Mouse (Mus musculus) kidney, adult 2 months (tissue): ENCODE data around the gene Dazap2. TPM values are rescaled to one million over a fixed set of nuclear protein-coding genes. Genes with fewer than 3 reads are reported as not detected.

Experiments
- DNase-seq: peaks from one replicate; pipeline ENCODE4 v3.0.0; 2021
- H3K27ac ChIP-seq: fragments of 200-500 bp; 2 replicates; pipeline ENCODE4 v1.5.1; 2012; ENCODE audit warnings: low read depth, low read length, control low read depth, inconsistent platforms; ENCODE audit not compliant: insufficient read depth
- H3K27me3 ChIP-seq: fragments of 200-500 bp; replicated peaks from 2 replicates; pipeline ENCODE4 v1.6.1; 2012; ENCODE audit warnings: mild to moderate bottlenecking, moderate library complexity, low read length, inconsistent platforms; ENCODE audit not compliant: control insufficient read depth, insufficient read depth
- H3K36me3 ChIP-seq: fragments of 200-500 bp; 2 replicates; pipeline ENCODE4 v1.6.1; 2012; ENCODE audit warnings: mild to moderate bottlenecking, moderate library complexity, low read length, inconsistent platforms; ENCODE audit not compliant: control insufficient read depth, insufficient read depth
- H3K4me1 ChIP-seq: fragments of 200-500 bp; 2 replicates; pipeline ENCODE4 v1.6.1; 2011; ENCODE audit warnings: low read length; ENCODE audit not compliant: control insufficient read depth, insufficient read depth
- H3K4me3 ChIP-seq: fragments of 200-500 bp; 2 replicates; pipeline ENCODE4 v1.5.1; 2011; ENCODE audit warnings: mild to moderate bottlenecking, low read depth, low read length, control low read depth; ENCODE audit not compliant: insufficient read depth
- CTCF ChIP-seq: fragments of 200-500 bp; conservative IDR thresholded peaks from 2 replicates; pipeline ENCODE4 v1.5.1; 2011; ENCODE audit warnings: low read depth, mild to moderate bottlenecking, control low read depth, low read length, moderate library complexity, mixed read lengths; ENCODE audit not compliant: insufficient read depth, insufficient read length
- POLR2A ChIP-seq: fragments of 200-500 bp; IDR thresholded peaks from one replicate; pipeline ENCODE4 v1.6.1; 2011; ENCODE audit warnings: low read depth, low read length, control low read depth
- WGBS: fragments of 180-500 bp; shearing (Covaris S2); methylation state at CpG from one replicate; pipeline ENCODE4 v1.1.7; 2018; 5-methylcytosine and 5-hydroxymethylcytosine counted together
- polyA plus RNA-seq: library from polyadenylated mRNA; depleted of rRNA; stranded (reverse); fragments of >200 nt; gene quantifications from 2 replicates; pipeline ENCODE4 v1.2.3, GENCODE M21; 2012

Dazap2 gene
- polyA plus RNA-seq, 1 experiment, result 578 TPM

DNA sequence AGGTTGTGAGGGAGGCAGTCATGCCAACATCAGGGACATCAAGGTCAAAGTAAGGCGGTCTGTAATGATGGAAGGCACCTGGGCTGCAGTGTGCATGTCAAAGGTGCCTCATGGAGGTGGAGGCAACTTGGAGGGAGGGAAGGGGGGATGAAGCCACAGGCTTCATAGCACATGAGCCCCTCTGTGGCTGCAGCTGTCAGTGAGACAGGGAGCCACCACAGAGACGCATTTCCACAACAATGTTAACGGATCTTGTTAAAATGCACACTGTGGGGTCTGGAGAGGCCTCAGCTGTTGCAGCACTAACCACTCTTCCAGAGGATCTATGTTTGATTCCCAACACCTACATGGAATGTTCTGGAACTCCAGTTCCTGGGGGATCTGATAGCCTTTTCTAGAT lies 15.0 kb downstream of the Dazap2 start:
- DNase-seq, result no peak
- Histone ChIP-seq H3K36me3 (no peaks in the 10 kb centered on the region), H3K27ac (no peak overlapping the region), H3K4me3 (no peak overlapping the region), H3K4me1 (peaks cover 16% of the 10 kb centered on the region; the same call in 1 of the 2 replicates), H3K27me3 (no peaks in the 10 kb centered on the region)
- no peak for TF ChIP-seq CTCF
- TF ChIP-seq POLR2A, result no peak
- 85% methylated on average over 3 of the region's 3 CpGs for WGBS

DNA sequence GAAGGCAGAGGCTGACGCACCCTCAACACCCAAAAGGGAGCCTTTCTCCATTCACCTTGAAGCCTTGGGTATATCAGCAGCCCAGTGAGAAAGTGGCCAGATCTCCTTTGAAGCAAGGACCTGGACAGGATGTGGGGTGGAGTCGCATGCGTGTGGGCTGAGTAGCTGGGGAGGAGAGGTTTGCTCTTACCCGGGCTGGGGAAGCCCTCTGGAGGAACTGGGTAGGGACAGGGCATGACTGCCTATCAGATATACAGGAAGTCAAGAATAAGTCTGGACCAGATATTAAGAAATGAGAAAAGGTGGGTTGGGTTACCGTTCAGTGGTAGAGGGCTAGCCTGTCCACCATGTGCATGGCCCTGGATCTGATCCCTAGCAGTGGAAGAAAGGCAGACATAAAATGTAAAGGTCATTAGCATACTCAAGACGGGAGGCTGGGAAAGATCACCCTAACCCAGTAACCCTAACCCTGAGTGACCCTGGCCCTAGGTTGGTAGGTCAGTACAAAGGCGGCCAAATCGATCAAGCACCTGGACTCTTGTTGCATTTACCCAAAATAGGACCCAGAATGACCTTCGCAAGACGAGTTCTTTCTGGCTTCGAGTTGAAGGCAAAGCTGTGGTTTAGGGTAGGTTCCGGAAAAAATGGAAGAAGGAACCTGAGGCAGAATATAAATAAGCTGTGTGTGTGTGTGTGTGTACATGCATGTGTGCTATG lies 16.5 kb downstream of the Dazap2 start:
- DNase-seq, result no peak
- no peak overlapping the region for H3K4me3 ChIP-seq
- H3K36me3 ChIP-seq, result no peaks in the 10 kb centered on the region
- peaks cover 13% of the 10 kb centered on the region; the same call in 1 of the 2 replicates for H3K4me1 ChIP-seq
- H3K27me3 ChIP-seq, result no peaks in the 10 kb centered on the region
- TF ChIP-seq POLR2A, result no peak
- no peak for TF ChIP-seq CTCF
- no peak overlapping the region for H3K27ac ChIP-seq
- WGBS, result 72% methylated on average over 12 of the region's 12 CpGs

DNA sequence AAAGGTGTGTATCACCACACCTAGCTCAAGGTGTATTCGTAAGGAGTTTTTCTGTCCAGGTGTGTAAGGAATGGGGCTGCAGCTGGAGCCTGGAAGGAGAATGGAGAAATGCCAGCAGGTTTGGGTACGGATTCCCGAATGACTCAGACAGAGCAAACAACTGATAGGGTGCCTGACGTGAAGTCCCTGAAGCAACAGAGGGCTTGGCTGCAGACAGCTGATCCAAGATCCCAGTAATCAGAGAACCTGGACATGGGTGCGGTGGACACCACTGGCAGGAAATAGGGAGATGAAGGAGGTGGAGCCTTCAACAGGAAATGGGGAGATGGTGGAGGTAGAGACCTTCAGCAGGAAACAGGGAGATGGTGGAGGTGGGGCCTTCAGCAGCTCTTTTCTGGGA lies 17.2 kb downstream of the Dazap2 start:
- no peak for DNase-seq
- H3K4me3 ChIP-seq, result no peak overlapping the region
- H3K27me3 ChIP-seq, result no peaks in the 10 kb centered on the region
- no peaks in the 10 kb centered on the region for H3K36me3 ChIP-seq
- peak overlapping the region; percentile 12; the same call in 1 of the 2 replicates for H3K27ac ChIP-seq
- WGBS, result 70% methylated on average over 5 of the region's 5 CpGs
- peaks cover 14% of the 10 kb centered on the region; the same call in 1 of the 2 replicates for H3K4me1 ChIP-seq
- TF ChIP-seq POLR2A (no peak), CTCF (no peak)

DNA sequence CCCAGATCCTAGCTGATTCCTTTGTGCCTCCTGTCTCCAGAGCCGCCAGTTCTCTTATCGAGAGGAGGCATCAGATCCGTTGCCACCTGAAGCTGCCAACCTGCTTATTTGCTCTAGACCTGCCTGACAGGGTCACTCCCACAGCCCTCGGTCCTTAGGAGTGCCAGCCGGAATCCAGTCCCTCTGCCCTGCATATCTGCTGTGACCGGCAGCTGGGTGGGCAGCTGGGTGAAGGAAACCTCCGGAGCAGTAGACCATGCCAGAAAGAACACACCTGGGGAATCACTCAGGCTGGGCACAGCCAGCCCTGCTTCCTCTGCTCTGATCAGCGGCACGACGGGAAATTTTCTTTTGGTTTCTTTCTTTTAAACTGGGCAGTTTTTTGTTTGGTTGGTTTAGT lies 18.2 kb downstream of the Dazap2 start:
- peak; percentile 29 for DNase-seq
- Histone ChIP-seq H3K4me3 (no peak overlapping the region), H3K27ac (peak overlapping the region; percentile 7), H3K4me1 (peaks cover 15% of the 10 kb centered on the region; the same call in 1 of the 2 replicates), H3K36me3 (no peaks in the 10 kb centered on the region), H3K27me3 (no peaks in the 10 kb centered on the region)
- TF ChIP-seq CTCF (no peak), POLR2A (no peak)
- 36% methylated on average over 10 of the region's 10 CpGs for WGBS

DNA sequence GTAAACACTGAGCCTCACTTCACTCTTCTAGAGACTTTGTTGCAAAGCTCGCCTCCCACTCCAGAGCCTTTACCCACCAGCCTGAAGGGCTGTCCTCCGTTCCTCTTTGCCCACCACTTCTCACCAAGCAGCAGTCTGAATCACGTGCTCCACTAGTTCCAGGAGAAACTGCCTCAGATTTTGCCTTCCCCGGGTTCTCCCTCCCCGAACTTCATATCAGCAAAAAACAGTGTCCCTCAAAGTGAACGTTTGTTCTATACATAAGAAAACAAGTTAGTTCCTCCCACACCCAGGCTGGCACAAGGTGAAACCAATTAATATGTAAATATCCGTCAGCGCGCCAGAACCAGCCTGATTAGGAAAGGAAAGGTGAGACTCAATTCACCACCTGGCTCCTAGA lies 20.1 kb downstream of the Dazap2 start:
- no peak for DNase-seq
- no peak for TF ChIP-seq POLR2A
- TF ChIP-seq CTCF, result no peak
- H3K27ac ChIP-seq, result peak overlapping the region; percentile 75
- H3K36me3 ChIP-seq, result no peaks in the 10 kb centered on the region
- no peaks in the 10 kb centered on the region for H3K27me3 ChIP-seq
- peak overlapping the region; percentile 86 for H3K4me3 ChIP-seq
- H3K4me1 ChIP-seq, result peaks cover 15% of the 10 kb centered on the region; the same call in 1 of the 2 replicates
- WGBS, result 34% methylated on average over 9 of the region's 9 CpGs

DNA sequence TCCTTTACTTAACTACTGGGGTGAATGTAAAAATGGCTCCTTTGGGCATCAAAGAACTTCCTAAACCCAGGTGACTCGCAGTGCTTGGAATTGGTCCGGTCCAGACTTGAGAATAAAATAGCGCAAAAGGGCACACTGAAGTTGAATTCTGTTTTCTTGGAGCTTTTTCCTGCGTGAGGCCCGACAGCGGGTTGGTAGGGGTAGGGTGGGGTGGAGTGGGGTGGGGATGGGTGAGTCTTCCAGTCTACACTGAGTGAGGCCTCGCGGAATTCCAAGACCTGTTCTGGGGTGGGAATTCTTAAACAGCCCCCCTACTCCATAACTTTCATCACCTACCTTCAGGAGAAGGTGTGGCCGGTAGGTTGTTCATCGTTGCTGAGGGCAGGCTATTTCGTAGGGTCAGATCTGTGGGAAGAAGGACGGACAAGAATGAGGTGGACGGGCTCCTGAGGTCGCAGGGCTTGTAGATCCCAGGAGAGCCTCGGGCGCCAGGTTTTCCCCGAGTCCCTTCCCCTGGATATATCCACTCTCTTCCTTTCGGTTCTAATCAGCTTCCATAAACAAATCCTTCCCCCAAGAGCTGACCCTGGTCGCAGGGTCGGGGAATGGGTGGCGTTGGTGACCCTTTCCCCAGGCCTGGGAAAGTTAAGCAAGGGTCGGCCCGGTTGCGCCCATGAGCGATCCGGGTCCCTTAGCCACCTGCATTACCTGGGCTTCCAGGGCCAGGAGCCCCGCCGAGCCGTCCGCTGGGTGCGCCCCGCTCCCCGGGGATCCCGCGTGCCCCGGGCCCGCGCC lies 20.9 kb downstream of the Dazap2 start:
- H3K4me1 ChIP-seq, result peaks cover 20% of the 10 kb centered on the region
- H3K4me3 ChIP-seq, result peak overlapping the region; percentile 86
- H3K27me3 ChIP-seq, result no peaks in the 10 kb centered on the region
- peak overlapping the region; percentile 95 for H3K27ac ChIP-seq
- no peak for DNase-seq
- 8% methylated on average over 38 of the region's 38 CpGs for WGBS
- TF ChIP-seq POLR2A (no peak), CTCF (no peak)
- no peaks in the 10 kb centered on the region for H3K36me3 ChIP-seq
